Mouse (Mus musculus) spleen, postnatal 36 days (tissue): ENCODE results near the gene 2610044O15Rik8.
A peak's percentile ranks its signal among the peaks of the same experiment; 100 is the strongest.

Experiments
- DNase-seq, 2 experiments: peaks; one replicate each; pipeline ENCODE4 v3.0.0; 2022; ENCODE audit warnings: low spot score in 2 of 2, mixed read lengths in 1 of 2

The 2610044O15Rik8 gene

DNA sequence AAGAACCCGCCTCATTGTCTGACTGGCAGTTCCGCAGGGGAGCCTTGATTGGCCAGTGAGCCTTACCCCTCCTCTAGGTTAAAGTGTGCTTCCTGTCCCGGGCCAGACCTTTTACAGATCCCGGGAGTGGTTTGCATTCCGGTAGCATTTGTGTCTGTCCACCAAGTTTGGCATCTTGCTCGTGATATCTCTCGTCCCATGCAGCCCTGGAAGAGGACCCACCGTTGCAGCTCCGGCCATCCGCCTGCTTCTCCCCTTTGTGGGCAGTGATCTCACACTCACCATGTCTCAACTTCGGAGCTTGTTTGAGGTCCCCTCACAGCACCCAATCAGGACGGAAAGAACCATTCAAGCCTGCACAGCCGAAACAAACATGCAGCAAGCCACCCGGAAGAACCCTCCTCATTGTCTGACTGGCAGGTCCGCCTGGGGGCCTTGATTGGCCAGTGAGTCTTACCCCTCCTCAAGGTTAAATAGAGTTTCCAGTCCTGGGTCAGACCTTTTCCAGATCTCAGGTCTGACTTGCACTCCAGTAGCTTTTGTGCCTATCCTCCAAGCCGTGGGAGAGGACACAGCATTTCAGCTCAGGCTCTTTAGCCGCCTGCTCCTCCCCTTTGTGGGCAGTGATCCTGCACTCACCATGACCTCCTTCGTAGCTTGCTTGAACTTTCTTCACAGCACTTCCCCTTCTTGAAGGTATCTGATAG, at the start of gene 2610044O15Rik8:
Gene 2610044O15Rik8, minus strand, starts transcription at position 380 of the 707 bp plus-strand sequence.
- DNase-seq: peak; percentile 86 to 88

DNA sequence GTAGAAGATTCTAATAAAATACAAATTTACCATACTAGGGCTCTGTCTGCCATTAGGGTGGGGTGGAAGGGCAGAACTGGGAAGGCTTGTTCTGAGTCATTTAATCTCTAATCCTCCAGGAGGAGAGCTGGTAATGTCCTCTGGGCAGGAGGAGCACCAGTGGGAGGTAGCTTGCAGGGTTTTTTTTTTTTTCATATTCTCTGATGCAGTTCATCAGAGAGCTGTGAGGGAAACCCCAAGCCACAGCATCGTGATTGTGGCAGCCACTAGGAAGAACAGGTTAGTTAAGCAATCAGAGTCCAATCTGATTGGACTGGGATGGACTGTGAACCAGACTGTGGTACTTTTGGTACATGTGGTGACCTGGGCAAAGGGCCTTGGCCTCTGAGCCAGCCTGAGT, 31.7 kb upstream of the 2610044O15Rik8 start:
- no peak for DNase-seq

GRCm38 (mm10) chr8:129264296-129264695, 30.1 kb upstream of the 2610044O15Rik8 start:
- no peak for DNase-seq

DNA sequence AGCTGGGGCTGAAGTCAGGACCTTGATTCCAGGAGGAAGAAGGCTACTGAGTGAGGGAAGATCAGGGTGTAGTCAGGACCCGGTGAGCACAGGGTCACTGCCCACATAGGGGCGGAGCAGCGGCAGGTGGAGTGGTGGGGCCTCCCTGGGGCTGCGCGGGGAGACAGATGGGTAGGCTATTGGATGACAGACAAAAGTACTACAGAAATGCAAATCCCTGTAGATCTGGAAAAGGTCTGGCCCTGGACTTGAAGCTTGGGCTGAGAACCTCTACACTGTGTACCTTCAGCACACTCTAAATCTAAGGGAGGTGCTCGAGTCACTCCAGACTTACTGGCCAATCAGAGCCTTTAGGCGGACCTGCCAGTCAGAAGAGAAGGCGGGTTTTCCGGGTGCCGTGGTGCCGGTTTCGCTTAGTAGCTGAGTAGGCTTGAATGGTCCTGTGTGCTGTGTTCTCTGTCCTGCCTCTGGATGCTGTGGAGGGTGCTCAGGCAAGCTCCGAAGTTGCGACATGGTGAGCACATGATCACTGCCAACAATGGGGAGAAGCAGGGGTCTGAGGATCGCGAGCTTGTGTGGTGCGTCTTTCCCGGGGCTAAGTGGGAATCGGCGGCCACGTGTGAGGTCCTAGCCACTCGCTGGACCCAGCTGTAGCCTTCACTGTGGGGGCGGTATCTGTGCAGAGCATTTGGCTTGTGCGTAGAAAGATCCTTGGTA, 29.2 kb upstream of the 2610044O15Rik8 start:
- DNase-seq: peak; percentile 73 to 78

- DNase-seq: no peak
Measured at GRCm38 (mm10) chr8:129233664-129234026, 561 bp downstream of the 2610044O15Rik8 start.
